Mouse (Mus musculus): Measurements from ENCODE around the gene 1700020N01Rik.

The 1700020N01Rik gene

GRCm38 (mm10) chr10:21604476-21604875 is 11.5 kb downstream of the 1700020N01Rik start:
- no peak for DNase-seq (ENCODE audit: low spot score in 2 of 2)

GRCm38 (mm10) chr10:21605011-21605571 is 12.1 kb downstream of the 1700020N01Rik start:
- no peak for DNase-seq (ENCODE audit: low spot score in 2 of 2)

DNA sequence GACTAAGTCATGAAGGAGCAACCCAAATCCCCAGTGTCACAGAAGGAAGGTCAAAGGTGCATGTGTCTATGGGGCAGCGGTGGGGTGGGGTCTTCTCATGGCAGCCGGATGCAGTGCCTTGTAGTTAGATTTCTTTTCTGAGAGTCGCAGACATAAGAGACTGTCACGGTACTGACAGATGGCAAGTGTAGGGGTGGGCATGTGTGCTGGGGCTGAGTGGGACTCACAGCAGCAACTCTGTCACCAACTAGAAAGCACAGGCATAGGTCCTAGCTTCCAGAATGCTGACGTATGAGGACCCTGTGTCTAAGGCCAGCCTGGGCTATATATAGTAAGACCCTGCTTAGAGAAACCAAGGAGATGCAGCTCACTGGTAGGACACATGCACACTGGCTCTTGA is 12.7 kb downstream of the 1700020N01Rik start:
- DNase-seq (ENCODE audit: low spot score in 2 of 2): no peak

- DNase-seq (ENCODE audit: low spot score in 2 of 2): no peak
These were observed 14.0 kb downstream of the 1700020N01Rik start for GRCm38 (mm10) chr10:21606931-21607330.

DNA sequence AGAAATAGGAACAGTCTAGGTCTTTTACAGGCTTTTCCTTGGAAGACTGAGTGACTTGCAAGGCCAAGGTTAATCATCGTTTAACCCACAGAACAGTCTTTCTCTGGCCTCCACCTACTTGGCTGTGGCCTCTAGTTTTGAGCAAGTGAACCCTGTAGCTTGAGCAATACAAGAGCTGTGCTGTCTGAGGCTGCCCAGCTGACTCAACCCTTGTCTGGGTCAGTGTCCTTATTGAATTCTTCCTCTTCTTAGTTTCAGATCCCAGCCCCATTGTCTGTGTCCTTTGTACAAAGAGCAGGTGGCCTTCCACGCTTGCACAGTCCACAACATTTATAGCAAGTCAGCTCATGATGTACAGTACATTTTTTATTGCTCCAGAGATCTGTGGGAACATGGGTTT is 16.6 kb downstream of the 1700020N01Rik start:
- DNase-seq (ENCODE audit: low spot score in 2 of 2): peak in 1 of 2 experiments; percentile 21

DNA sequence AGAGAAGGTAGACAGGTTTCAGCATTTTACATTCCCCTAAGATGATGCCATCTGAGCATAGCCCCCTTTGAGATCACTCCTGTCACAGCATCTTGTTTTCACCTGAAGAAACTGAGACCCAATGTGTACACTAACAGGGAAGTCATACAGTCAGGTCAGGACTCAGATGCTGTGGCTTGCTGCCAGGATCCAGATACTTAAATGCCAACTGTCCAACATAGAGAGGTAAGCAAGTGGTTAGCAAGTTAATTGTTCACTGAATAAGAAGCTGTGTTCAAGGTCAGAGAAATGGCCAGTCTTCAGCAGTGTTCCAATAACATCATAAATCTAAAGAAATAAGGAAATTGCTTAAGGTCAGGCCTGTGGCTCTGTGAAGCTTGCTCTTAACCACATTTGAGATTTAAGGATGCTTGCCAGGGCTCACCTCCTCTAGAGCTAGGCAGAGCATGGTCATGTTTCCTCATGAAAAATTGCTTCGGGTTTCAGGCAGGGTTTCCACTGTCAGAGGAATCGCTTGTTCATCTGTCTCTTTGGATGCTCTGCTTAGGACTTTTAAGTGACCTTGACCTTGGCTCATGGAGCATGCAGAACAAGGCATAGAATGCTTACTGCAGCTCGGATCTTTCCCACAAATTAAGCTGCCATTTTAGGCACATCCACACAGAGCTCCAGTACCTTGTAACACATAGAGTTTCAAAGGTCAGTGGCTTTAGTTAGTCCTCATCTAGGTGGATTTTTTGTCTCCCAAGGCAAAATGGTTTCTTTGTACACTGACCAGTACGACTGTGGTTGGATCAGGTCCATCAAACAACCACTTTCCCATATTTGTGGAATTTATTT is 20.3 kb downstream of the 1700020N01Rik start:
- DNase-seq (ENCODE audit: low spot score in 2 of 2): no peak

DNA sequence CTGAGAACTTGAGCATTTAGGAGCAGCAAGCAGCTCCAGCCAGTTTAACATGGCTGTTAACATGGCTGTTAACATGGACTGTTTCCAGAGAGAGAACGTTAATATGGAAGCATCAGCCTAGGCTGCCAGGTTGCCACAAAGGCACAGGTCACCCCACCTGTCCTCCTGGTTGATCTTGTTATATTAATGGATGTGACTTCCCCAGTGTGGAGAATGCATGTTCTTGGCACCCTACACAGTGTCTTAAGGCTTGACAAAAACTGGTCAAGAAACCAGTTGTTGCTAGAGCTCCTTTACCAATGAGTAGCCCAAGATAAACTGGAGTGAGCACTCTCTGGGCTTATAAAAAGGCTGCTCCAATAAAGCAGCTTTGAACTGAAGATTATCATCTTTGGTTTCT is 21.6 kb downstream of the 1700020N01Rik start:
- DNase-seq (ENCODE audit: low spot score in 2 of 2): no peak

DNA sequence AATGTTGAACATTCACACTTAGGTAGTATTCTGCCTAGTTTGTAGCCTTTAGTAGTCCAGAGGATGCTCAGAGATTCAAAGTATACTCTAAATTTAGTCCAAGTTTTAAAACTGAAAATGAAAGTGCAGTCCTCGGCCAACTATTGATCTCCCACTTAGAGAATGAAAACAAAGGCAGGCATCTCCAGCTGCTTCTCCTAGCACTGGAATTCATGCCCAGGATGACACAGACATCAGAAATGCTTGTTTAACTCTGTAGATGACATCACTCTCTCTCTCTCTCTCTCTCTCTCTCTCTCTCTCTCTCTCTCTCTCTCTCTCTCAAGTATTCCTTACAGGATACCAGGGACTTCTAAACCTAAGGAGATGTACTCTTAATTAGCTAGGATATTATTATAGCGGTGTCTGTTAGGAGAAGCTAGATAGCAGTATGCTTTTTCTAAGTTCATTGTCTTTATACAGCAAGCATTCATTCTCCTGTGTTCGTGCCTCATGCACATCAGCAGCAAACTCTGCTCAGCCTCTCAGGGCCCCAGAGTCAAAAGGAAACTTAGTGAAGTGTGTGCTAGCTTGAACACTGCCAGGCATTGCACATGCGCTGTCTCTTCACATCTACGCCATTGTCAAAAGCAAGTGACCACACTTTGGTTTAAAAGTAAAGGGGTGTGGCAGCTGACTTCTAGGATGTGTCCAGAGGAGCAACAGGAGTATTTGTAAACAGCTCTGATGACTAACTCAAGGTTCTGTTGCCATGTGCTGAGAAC is 26.0 kb downstream of the 1700020N01Rik start:
- DNase-seq (ENCODE audit: low spot score in 2 of 2): no peak

DNA sequence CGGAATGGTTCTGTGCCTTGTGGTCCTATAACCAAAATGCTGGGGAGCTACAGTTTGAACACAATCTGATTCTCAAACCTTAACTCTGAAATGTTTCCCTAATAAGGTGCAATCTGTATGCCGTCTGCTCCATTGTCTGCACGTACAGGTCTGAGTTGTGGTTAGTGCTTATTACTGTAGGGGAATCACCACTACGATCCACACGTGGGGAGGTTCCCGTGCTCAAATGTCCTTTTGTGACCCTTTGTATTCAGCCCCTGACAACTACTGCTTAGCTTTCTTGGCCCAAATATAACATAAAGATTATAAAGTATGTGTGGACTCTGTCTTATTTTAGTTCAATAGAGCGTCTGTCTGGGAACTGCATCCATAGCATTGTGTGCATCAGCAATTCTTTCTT is 29.1 kb downstream of the 1700020N01Rik start:
- no peak for DNase-seq (ENCODE audit: low spot score in 2 of 2)

DNA sequence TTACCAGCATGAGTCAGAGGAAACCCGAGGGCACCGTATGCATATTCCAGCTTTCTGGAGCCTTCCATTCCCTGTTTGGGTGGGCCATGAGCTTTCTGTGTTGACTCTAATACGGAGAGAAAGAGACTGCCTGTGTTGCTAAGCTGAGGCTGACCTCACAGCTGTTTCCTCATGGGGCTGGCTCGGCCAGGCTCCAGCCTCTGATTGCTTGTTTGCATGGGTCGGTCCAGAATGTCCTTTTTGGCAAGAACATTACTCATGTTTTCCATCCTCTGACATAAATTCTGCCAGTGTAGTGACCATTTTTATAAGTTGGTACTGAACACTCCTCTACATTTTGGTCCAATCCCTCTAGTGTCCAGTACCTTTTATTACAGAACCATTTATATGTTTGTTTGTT is 35.6 kb downstream of the 1700020N01Rik start:
- DNase-seq (ENCODE audit: low spot score in 2 of 2): peak in 1 of 2 experiments; percentile 48

- no peak for DNase-seq (ENCODE audit: low spot score in 2 of 2)
These were observed 36.2 kb downstream of the 1700020N01Rik start for GRCm38 (mm10) chr10:21629031-21629740.

GRCm38 (mm10) chr10:21631481-21631880 is 38.5 kb downstream of the 1700020N01Rik start:
- no peak for DNase-seq (ENCODE audit: low spot score in 2 of 2)

DNA sequence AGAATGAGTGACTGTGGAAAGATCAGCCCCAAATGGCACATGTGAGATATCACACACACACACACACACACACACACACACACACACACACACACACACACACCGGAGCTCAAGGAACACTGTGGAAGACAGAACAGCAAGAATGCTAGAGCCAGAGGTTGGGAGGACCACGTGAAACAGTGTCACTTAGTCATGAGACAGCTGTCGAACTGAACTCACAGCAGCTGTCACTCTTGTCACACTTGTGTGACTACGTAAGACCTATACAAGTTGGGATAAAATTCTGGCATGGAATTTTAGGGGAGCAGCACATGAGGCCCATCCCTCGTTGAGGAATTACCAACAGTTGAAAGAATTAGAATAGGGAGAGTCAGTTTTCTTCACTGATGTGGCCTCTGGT is 39.7 kb downstream of the 1700020N01Rik start:
- DNase-seq (ENCODE audit: low spot score in 2 of 2): no peak

GRCm38 (mm10) chr10:21635988-21636710 is 43.2 kb downstream of the 1700020N01Rik start:
- DNase-seq (ENCODE audit: low spot score in 2 of 2): no peak

DNA sequence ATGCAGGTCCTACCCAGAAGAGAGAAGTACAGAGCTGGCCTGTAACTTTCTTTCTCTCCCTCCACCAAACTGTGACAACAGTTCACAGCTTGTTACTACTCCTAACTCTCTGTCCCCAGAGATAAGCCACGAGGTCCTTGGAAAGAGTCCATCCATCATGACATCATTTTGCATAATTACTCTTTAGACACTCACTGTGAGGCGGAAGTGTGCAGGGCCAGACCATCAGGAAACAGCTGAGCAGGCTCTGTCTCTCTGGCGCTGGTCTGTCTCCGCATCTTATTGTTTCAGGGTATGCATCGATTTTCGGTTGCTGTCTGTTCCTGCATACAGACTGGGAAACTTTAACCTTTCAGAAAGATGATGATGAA is 43.8 kb downstream of the 1700020N01Rik start:
- no peak for DNase-seq (ENCODE audit: low spot score in 2 of 2)

- no peak for DNase-seq (ENCODE audit: low spot score in 2 of 2)
These were observed 58.4 kb downstream of the 1700020N01Rik start for GRCm38 (mm10) chr10:21651388-21651787.

GRCm38 (mm10) chr10:21652426-21653345 is 59.7 kb downstream of the 1700020N01Rik start:
- no peak for DNase-seq (ENCODE audit: low spot score in 2 of 2)

- no peak for DNase-seq (ENCODE audit: low spot score in 2 of 2)
These were observed 60.5 kb downstream of the 1700020N01Rik start for GRCm38 (mm10) chr10:21653469-21653868.

DNA sequence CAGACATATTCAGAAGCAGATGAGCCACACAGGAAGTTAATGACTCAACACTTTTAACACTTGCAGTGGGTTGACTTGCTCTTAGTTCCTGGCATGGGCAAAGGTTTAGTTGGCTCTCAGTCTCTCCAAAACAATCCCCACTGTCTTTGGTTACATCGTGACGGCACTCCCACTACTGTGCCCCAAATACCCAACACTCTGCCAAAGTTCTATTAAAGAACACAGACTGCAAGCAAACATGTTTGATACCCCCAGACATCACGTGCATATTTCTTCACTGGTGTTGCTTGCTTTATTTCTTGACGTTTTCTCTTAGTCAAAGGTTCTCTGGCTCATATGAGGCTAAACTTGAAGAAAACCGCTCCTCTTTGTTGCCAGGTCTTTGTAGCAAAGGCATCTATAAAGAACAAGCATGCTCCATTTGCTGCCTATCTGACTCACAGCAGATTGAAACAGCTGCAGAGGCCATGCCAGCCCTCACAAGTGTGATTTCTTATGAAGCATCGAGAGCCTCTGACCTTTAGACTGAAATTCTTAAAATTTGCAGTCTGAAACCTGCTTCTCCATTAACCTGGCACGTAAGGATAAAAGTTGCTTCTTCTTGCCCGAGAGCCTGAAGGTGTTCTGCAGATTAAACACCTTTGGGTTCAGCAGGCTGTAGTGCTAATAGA is 66.8 kb downstream of the 1700020N01Rik start:
- DNase-seq (ENCODE audit: low spot score in 2 of 2): no peak

DNA sequence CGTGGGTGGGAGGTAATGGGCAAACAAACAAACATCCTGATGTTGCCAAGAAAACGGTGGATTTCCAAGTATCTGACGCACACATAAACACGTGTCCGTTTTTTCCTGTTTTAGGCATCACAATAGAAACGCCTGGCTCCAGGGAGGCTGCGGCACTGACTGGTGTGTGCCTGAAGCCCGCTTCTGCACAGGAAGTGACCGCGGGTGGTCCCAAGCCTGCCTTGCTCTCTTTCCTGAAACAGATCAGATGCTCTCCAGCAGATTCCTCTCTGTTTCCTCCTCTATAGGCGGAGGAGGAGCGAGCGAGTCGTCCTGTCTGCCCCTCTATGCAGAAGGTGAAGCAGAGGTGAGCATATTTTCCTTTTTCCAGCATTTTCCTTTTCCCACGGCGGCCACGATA is 76.0 kb downstream of the 1700020N01Rik start:
- no peak for DNase-seq (ENCODE audit: low spot score in 2 of 2)

Data from urinary bladder, postnatal 4 days (tissue).